18 mouse cellular contexts compared by ENCODE assay signal in genomic region chr11:52252692-52253091, GRCm38 (mm10). TPM values are rescaled to one million over a fixed set of nuclear protein-coding genes. Genes with fewer than 3 reads are reported as not detected.
DNase-seq lines count a peak whose midpoint lies in the region; ATAC-seq and TF ChIP-seq lines count a peak whose summit lies in the region.
"Had no signal": no experiment of that assay in that cellular context is flagged by ENCODE, and none has a peak within 500 bp of the region (broad histone marks: within the 10 kb centered on the region; RNA-seq: fewer than 3 reads in every experiment).

No protein-coding gene starts in this region.

- H3K9me3 ChIP-seq in lung, embryonic 15.5 days: no peaks in the 10 kb centered on the region
- no peaks in the 10 kb centered on the region for H3K9me3 ChIP-seq in embryonic facial prominence, embryonic 14.5 days (ENCODE audit: control insufficient read depth, low read length)
- H3K9me3 ChIP-seq in limb, embryonic 10.5 days (replicated peaks): no peaks in the 10 kb centered on the region
- H3K9me3 ChIP-seq: hindbrain, embryonic 15.5 days; kidney, embryonic 15.5 days; megakaryocyte, embryonic 14.5 days; neural tube, embryonic 15.5 days had no signal

- ATAC-seq in lung, embryonic 15.5 days (ENCODE audit: borderline replicate concordance, extremely low read depth, low FRiP score, low TSS enrichment): no peak
- ATAC-seq in embryonic facial prominence, embryonic 14.5 days (ENCODE audit: low read depth): no peak
- ATAC-seq in erythroid progenitor cell, adult 5-6 weeks (replicated peaks; ENCODE audit: low FRiP score, poor library complexity, severe bottlenecking): no peak
- no peak for ATAC-seq in megakaryocyte, adult 5-6 weeks (ENCODE audit: poor library complexity, severe bottlenecking)
- ATAC-seq: activated CD4-positive, CD25-positive, alpha-beta regulatory T cell, adult 4 months; forebrain, postnatal 0 days had no signal

- H3K4me1 ChIP-seq in lung, embryonic 15.5 days: peaks cover 6% of the 10 kb centered on the region; the same call in 1 of the 2 replicates
- H3K4me1 ChIP-seq in lung, adult 2 months (ENCODE audit: control insufficient read depth, insufficient read depth, low read length): no peaks in the 10 kb centered on the region; the same call in 1 of the 2 replicates
- no peaks in the 10 kb centered on the region for H3K4me1 ChIP-seq in embryonic facial prominence, embryonic 14.5 days (ENCODE audit: control insufficient read depth, insufficient read depth, low read length)
- H3K4me1 ChIP-seq in limb, embryonic 10.5 days: no peaks in the 10 kb centered on the region
- H3K4me1 ChIP-seq: hindbrain, embryonic 15.5 days; kidney, embryonic 15.5 days; neural tube, embryonic 15.5 days had no signal

- H3K9ac ChIP-seq in lung, embryonic 15.5 days: no peak overlapping the region
- H3K9ac ChIP-seq in embryonic facial prominence, embryonic 14.5 days (ENCODE audit: low read depth, low read length): no peak overlapping the region
- H3K9ac ChIP-seq: forebrain, postnatal 0 days; hindbrain, embryonic 15.5 days; kidney, embryonic 15.5 days; liver, embryonic 14.5 days; neural tube, embryonic 15.5 days had no signal

- H3K27ac ChIP-seq in lung, embryonic 15.5 days: 0 out of 2 replicates have a peak overlapping the region, but pooled peaks have one; percentile 11
- peak overlapping the region; percentile 30 for H3K27ac ChIP-seq in embryonic facial prominence, embryonic 14.5 days (replicated peaks; ENCODE audit: low read depth, low read length)
- no peak overlapping the region for H3K27ac ChIP-seq in limb, embryonic 10.5 days
- H3K27ac ChIP-seq: hindbrain, embryonic 15.5 days; kidney, embryonic 15.5 days; liver, embryonic 14.5 days; neural tube, embryonic 15.5 days had no signal

- no peak for TF ChIP-seq CTCF in lung, adult 2 months (IDR thresholded peaks at IDR 0.05; ENCODE audit: insufficient read depth, low read length)

- no peak overlapping the region for H3K4me2 ChIP-seq in lung, embryonic 15.5 days
- H3K4me2 ChIP-seq in embryonic facial prominence, embryonic 14.5 days (ENCODE audit: low read depth, low read length): no peak overlapping the region
- H3K4me2 ChIP-seq: hindbrain, embryonic 15.5 days; kidney, embryonic 15.5 days; neural tube, embryonic 15.5 days had no signal

- no peak for TF ChIP-seq POLR2A in lung, adult 2 months (IDR thresholded peaks at IDR 0.05; ENCODE audit: borderline replicate concordance, extremely low read depth, low read depth, low read length)

- no peaks in the 10 kb centered on the region for H3K27me3 ChIP-seq in lung, embryonic 15.5 days
- H3K27me3 ChIP-seq in embryonic facial prominence, embryonic 14.5 days (replicated peaks; ENCODE audit: control insufficient read depth, insufficient read depth, low read length): no peaks in the 10 kb centered on the region
- no peaks in the 10 kb centered on the region for H3K27me3 ChIP-seq in limb, embryonic 10.5 days (ENCODE audit: low read depth, poor library complexity, severe bottlenecking)
- H3K27me3 ChIP-seq: hindbrain, embryonic 15.5 days; kidney, embryonic 15.5 days; neural tube, embryonic 15.5 days had no signal

- no peak overlapping the region for H3K4me3 ChIP-seq in lung, embryonic 15.5 days
- no peak overlapping the region for H3K4me3 ChIP-seq in lung, adult 2 months (replicated peaks; ENCODE audit: extremely low read depth, low read depth, low read length)
- H3K4me3 ChIP-seq in embryonic facial prominence, embryonic 14.5 days (ENCODE audit: low read depth, low read length): no peak overlapping the region
- no peak overlapping the region for H3K4me3 ChIP-seq in limb, embryonic 10.5 days
- H3K4me3 ChIP-seq: hindbrain, embryonic 15.5 days; kidney, embryonic 15.5 days; megakaryocyte, embryonic 14.5 days; neural tube, embryonic 15.5 days had no signal

- WGBS in lung, embryonic 15.5 days: 39% methylated on average over 1 of the region's 1 CpGs
- 43% methylated on average over 1 of the region's 1 CpGs for WGBS in lung, adult 2 months
- WGBS in embryonic facial prominence, embryonic 14.5 days: 64% methylated on average over 1 of the region's 1 CpGs
- WGBS in limb, embryonic 10.5 days: 81% methylated on average over 1 of the region's 1 CpGs

- no peak for DNase-seq in lung, adult 2 months
- DNase-seq in embryonic facial prominence, embryonic 14.5 days (ENCODE audit: low spot score): no peak
- peak; percentile 18 for DNase-seq in limb, embryonic 10.5 days (ENCODE audit: low spot score)
- DNase-seq in thymus, postnatal 14 days: peak; percentile 27
- DNase-seq: forebrain, postnatal 0 days had no signal

- H3K36me3 ChIP-seq in lung, embryonic 15.5 days: peaks cover 43% of the 10 kb centered on the region
- peaks cover 19% of the 10 kb centered on the region for H3K36me3 ChIP-seq in embryonic facial prominence, embryonic 14.5 days (ENCODE audit: control insufficient read depth, insufficient read depth, low read length)
- peaks cover 86% of the 10 kb centered on the region for H3K36me3 ChIP-seq in limb, embryonic 10.5 days

RNA-seq across cellular contexts. Expression of gene Skp1a, which starts 20.9 kb away (rescaled TPM):
- 809 and 814 TPM in 2 replicates for polyA plus RNA-seq in lung, embryonic 15.5 days (2015; fragmentation: Nextera tagmentation; extraction: Ambion mirVana)
- polyA plus RNA-seq in lung, adult 2 months (2012; rRNA removed): 13.0 and 25.8 TPM in 2 replicates
- 737 and 739 TPM in 2 replicates for polyA plus RNA-seq in embryonic facial prominence, embryonic 14.5 days (2014; fragmentation: Nextera tagmentation; extraction: Ambion mirVana)
- polyA plus RNA-seq in limb, embryonic 10.5 days (2016; fragmentation: Nextera tagmentation; extraction: Ambion mirVana): 876 and 900 TPM in 2 replicates
- 103 and 116 TPM in 2 replicates for total RNA-seq in erythroid progenitor cell, adult 5-6 weeks (2015; ENCODE audit: low replicate concordance)
- 69.7 and 95.6 TPM in 2 replicates for total RNA-seq in erythroid progenitor cell, adult 5-6 weeks (2017; ENCODE audit: low replicate concordance)
- total RNA-seq in megakaryocyte, adult 5-6 weeks (2015): 129 and 145 TPM in 2 replicates
- total RNA-seq in megakaryocyte, adult 5-6 weeks (2017): 127 and 133 TPM in 2 replicates

RNA-seq across cellular contexts. Expression of gene Tcf7, which starts 30.1 kb away (rescaled TPM):
- polyA plus RNA-seq in lung, embryonic 15.5 days (2015; fragmentation: Nextera tagmentation; extraction: Ambion mirVana): 41.4 and 52.6 TPM in 2 replicates
- 26.8 and 30.2 TPM in 2 replicates for polyA plus RNA-seq in lung, adult 2 months (2012; rRNA removed)
- 17.8 and 27.7 TPM in 2 replicates for polyA plus RNA-seq in embryonic facial prominence, embryonic 14.5 days (2014; fragmentation: Nextera tagmentation; extraction: Ambion mirVana)
- 24.4 and 41.7 TPM in 2 replicates for polyA plus RNA-seq in limb, embryonic 10.5 days (2016; fragmentation: Nextera tagmentation; extraction: Ambion mirVana)
- 16.2 and 22.6 TPM in 2 replicates for total RNA-seq in erythroid progenitor cell, adult 5-6 weeks (2015; ENCODE audit: low replicate concordance)
- total RNA-seq in erythroid progenitor cell, adult 5-6 weeks (2017; ENCODE audit: low replicate concordance): 1.4 and 3.3 TPM in 2 replicates
- 6.9 and 9.4 TPM in 2 replicates for total RNA-seq in megakaryocyte, adult 5-6 weeks (2015)
- total RNA-seq in megakaryocyte, adult 5-6 weeks (2017): 1.2 and 1.8 TPM in 2 replicates

RNA-seq across cellular contexts. Expression of gene Olfr1371, which starts 38.9 kb away (rescaled TPM):
- polyA plus RNA-seq in lung, embryonic 15.5 days (2015; fragmentation: Nextera tagmentation; extraction: Ambion mirVana): not detected in 2 replicates
- polyA plus RNA-seq in lung, adult 2 months (2012; rRNA removed): not detected in 2 replicates
- not detected in 2 replicates for polyA plus RNA-seq in embryonic facial prominence, embryonic 14.5 days (2014; fragmentation: Nextera tagmentation; extraction: Ambion mirVana)
- polyA plus RNA-seq in limb, embryonic 10.5 days (2016; fragmentation: Nextera tagmentation; extraction: Ambion mirVana): not detected in 2 replicates
- not detected in 2 replicates for total RNA-seq in erythroid progenitor cell, adult 5-6 weeks (2015; ENCODE audit: low replicate concordance)
- not detected in 2 replicates for total RNA-seq in erythroid progenitor cell, adult 5-6 weeks (2017; ENCODE audit: low replicate concordance)
- total RNA-seq in megakaryocyte, adult 5-6 weeks (2015): not detected in 2 replicates
- not detected in 2 replicates for total RNA-seq in megakaryocyte, adult 5-6 weeks (2017)
- total RNA-seq: adrenal gland, postnatal 4 days; forebrain, postnatal 0 days; left cerebral cortex, postnatal 36 days had no signal
- polyA plus RNA-seq: activated CD4-positive, CD25-positive, alpha-beta regulatory T cell, adult 4 months; forebrain, postnatal 0 days; gonadal fat pad, adult 2 months; heart, embryonic 16.5 days; hindbrain, embryonic 15.5 days; kidney, embryonic 15.5 days; liver, embryonic 14.5 days; neural tube, embryonic 15.5 days had no signal

Comparison
In these comparisons a context has a peak if more than half of its experiments do, and no peak if none do; other contexts are left out.
1. RNA of gene Skp1a, which starts 20.9 kb away (polyA plus RNA-seq): 876 to 900 TPM in limb, embryonic 10.5 days, 809 to 814 TPM in lung, embryonic 15.5 days and 737 to 739 TPM in embryonic facial prominence, embryonic 14.5 days; 13.0 to 25.8 TPM in lung, adult 2 months; every median in the first group is over 10 times any median in the second.
2. DNase-seq: peak in limb, embryonic 10.5 days (single experiment) and thymus, postnatal 14 days (single experiment); none in lung, adult 2 months (single experiment) and embryonic facial prominence, embryonic 14.5 days (single experiment).